ENCODE assay signal across 10 mouse cellular contexts in the genomic region with DNA sequence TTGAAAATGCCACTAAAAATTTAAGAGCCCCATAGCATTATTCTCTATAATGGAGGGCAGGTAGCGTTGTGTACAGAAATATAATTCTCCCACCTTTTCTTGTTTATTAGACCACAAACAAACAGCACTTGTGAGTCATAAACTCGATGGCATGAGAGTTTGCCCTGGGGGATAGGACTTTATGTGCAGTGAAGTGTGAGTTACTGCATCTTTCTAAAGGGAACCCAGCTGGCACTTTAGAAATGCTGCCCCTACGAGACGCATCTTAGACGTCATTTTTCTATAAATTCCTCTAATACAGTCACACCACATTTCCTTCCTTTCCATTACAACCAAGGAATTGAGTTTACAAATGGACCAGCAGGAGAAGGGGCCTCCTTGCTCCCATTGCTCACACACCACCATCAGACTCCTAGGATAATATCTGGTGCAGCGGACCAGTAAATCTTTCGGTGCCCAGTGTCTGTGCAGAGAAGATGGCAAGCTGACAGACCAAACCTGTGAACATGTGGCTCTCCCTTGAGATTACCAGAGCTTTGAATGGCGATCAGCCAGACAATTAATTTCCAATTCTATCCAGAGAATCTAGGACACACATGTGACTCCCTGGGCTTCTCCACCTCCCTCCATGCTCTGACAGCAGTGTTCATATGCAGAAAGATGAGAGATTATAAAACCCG.
A peak's percentile ranks its signal among the peaks of the same experiment; 100 is the strongest.
DNase-seq lines count a peak whose midpoint lies in the region; ATAC-seq lines count a peak whose summit lies in the region.
"Had no signal": no experiment of that assay in that cellular context is flagged by ENCODE, and none has a peak within 500 bp of the region (broad histone marks: within the 10 kb centered on the region; RNA-seq: fewer than 3 reads in every experiment).

No protein-coding gene starts in this region.

- peaks cover 25% of the 10 kb centered on the region for H3K4me1 ChIP-seq in kidney, embryonic 16.5 days (ENCODE audit: insufficient read depth, low read length)
- H3K4me1 ChIP-seq in hindbrain, embryonic 14.5 days (replicated peaks; ENCODE audit: control insufficient read depth, insufficient read depth, low read length) = peaks cover 31% of the 10 kb centered on the region

- H3K9ac ChIP-seq in kidney, embryonic 16.5 days (replicated peaks; ENCODE audit: low read length) = no peak overlapping the region
- no peak overlapping the region for H3K9ac ChIP-seq in hindbrain, embryonic 14.5 days
- H3K9ac ChIP-seq: heart, embryonic 13.5 days had no signal

- WGBS in kidney, embryonic 16.5 days = 57% methylated on average over 9 of the region's 9 CpGs
- WGBS in hindbrain, embryonic 14.5 days = 34% methylated on average over 9 of the region's 9 CpGs

- peaks cover 5% of the 10 kb centered on the region; the same call in 1 of the 2 replicates for H3K36me3 ChIP-seq in kidney, embryonic 16.5 days (ENCODE audit: insufficient read depth, low read length)
- peaks cover 17% of the 10 kb centered on the region; the same call in 1 of the 2 replicates for H3K36me3 ChIP-seq in hindbrain, embryonic 14.5 days (replicated peaks; ENCODE audit: control insufficient read depth, insufficient read depth)

- H3K4me2 ChIP-seq in kidney, embryonic 16.5 days (replicated peaks; ENCODE audit: low read depth, low read length) = no peak overlapping the region
- peak overlapping the region; percentile 3; the same call in 1 of the 2 replicates for H3K4me2 ChIP-seq in hindbrain, embryonic 14.5 days (replicated peaks)
- H3K4me2 ChIP-seq: heart, embryonic 13.5 days had no signal

- no peak overlapping the region for H3K4me3 ChIP-seq in kidney, embryonic 16.5 days (ENCODE audit: low read length)
- no peak overlapping the region for H3K4me3 ChIP-seq in hindbrain, embryonic 14.5 days (replicated peaks; ENCODE audit: low read length)
- H3K4me3 ChIP-seq: heart, embryonic 13.5 days had no signal

- no peaks in the 10 kb centered on the region for H3K9me3 ChIP-seq in kidney, embryonic 16.5 days (ENCODE audit: low read length)
- no peaks in the 10 kb centered on the region for H3K9me3 ChIP-seq in hindbrain, embryonic 14.5 days (ENCODE audit: control insufficient read depth, low read length)
- H3K9me3 ChIP-seq: heart, embryonic 13.5 days had no signal

- no peaks in the 10 kb centered on the region for H3K27me3 ChIP-seq in kidney, embryonic 16.5 days (ENCODE audit: insufficient read depth, low read length)
- no peaks in the 10 kb centered on the region for H3K27me3 ChIP-seq in hindbrain, embryonic 14.5 days (ENCODE audit: control insufficient read depth, insufficient read depth, low read length)
- H3K27me3 ChIP-seq: heart, embryonic 13.5 days had no signal

- no peak for ATAC-seq in kidney, embryonic 16.5 days (ENCODE audit: low FRiP score, low TSS enrichment)
- ATAC-seq in hindbrain, embryonic 14.5 days (ENCODE audit: low FRiP score) = peak; percentile 35; the same call in 1 of the 2 replicates
- ATAC-seq: inflammation-experienced regulatory T-cells, adult 6 months had no signal

- H3K27ac ChIP-seq in kidney, embryonic 16.5 days (ENCODE audit: low read length) = peak overlapping the region; percentile 7; the same call in 1 of the 2 replicates
- H3K27ac ChIP-seq in hindbrain, embryonic 14.5 days = peak overlapping the region; percentile 21; the same call in 1 of the 2 replicates
- H3K27ac ChIP-seq: heart, embryonic 13.5 days had no signal

- no peak for DNase-seq in kidney, postnatal 4 days
- peak; percentile 41 to 43 for DNase-seq in cerebellum, postnatal 25 days
- DNase-seq in hindbrain, embryonic 14.5 days (ENCODE audit: low spot score) = no peak
- peak; percentile 76 for DNase-seq in retina, embryonic 14.5 days (ENCODE audit: low spot score)
- no peak for DNase-seq in lung, postnatal 25 days (ENCODE audit: low spot score)
- DNase-seq in spleen, postnatal 36 days (ENCODE audit: low spot score in 2 of 2) = no peak
- DNase-seq: embryo, embryonic 11 days had no signal

Comparison
In these comparisons a context has a peak if more than half of its experiments do, and no peak if none do; other contexts are left out.
1. DNase-seq: peak in cerebellum, postnatal 25 days (2 of 2) and retina, embryonic 14.5 days (single experiment); none in kidney, postnatal 4 days (0 of 2), hindbrain, embryonic 14.5 days (single experiment), lung, postnatal 25 days (single experiment) and spleen, postnatal 36 days (0 of 2).